Mouse (Mus musculus) olfactory bulb, adult 2 months (tissue): ENCODE data around the gene Nf2.

ENCODE experiments used
- CTCF ChIP-seq: fragments of 200-500 bp; IDR thresholded peaks from 2 replicates; pipeline ENCODE4 v1.5.1; 2012; ENCODE audit warnings: low read depth, mild to moderate bottlenecking, low read length, moderate library complexity; ENCODE audit not compliant: insufficient read depth
- POLR2A ChIP-seq: fragments of 200-500 bp; IDR thresholded peaks from 2 replicates; pipeline ENCODE4 v1.6.1; 2012; ENCODE audit warnings: mild to moderate bottlenecking, low read depth, low read length, moderate library complexity; ENCODE audit not compliant: insufficient read depth

DNA sequence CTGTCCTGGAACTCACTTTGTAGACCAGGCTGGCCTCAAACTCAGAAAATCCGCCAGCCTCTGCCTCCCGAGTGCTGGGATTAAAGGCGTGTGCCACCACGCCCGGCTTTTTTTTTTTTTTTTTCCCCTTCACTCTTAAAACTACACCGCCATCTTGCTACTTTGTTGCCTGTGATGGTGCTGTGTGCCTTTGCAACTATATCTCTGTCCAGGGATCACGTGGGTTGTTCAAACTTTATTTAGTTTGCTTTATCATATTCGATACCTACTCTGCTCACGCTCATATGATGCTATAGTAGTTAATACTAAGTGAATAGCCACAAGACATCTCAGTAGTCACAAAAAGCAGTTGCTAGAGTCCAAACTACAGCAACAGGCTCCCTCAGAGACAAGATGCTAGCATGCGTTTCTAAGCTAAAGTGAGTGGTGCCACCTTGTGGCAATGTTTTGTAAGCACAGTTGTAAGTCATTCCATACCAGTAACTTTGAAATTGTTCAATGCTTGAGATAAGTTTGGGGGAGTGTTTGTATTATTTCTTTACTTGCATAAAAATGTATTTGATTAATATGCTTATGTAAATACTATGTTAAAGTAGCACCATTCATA is 16.4 kb upstream of the Nf2 start:
- TF ChIP-seq POLR2A = no peak
- no peak for TF ChIP-seq CTCF
